Mouse (Mus musculus): ENCODE measurements around the gene Cx3cr1. TPM values are rescaled to one million over a fixed set of nuclear protein-coding genes. Genes with fewer than 3 reads are reported as not detected.

The Cx3cr1 gene
- 9.8 and 11.3 TPM in 2 replicates for polyA plus RNA-seq (2014; fragmentation: Nextera tagmentation; extraction: Ambion mirVana)

DNA sequence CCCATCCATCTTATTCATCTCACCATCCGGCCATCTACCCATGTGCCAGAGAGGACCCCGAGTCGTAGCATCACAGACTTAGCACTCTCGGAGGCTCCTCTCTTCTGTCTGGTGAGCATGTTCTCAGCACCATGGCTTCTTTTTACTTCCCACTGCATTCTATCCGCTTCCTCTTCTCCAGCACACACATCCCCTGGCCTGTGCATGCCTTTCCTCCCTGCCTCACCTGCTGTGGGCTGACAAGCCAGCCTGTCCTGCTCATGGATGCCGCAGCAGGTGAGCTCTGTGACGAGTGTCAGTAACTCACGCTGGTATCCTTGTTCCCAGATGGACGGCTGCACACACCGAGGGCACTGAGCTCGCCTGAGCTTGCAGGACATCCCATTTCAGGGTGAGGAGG is at the start of gene Cx3cr1:
TSS of gene Cx3cr1 (minus strand) at position 101 of the 400 bp plus-strand sequence.
- no peaks in the 10 kb centered on the region for H3K4me1 ChIP-seq (ENCODE audit: control insufficient read depth, insufficient read depth, low read length)
- H3K4me3 ChIP-seq (ENCODE audit: low read depth, low read length): no peak within 1 kb of the TSS
- WGBS: 74% methylated on average over 11 of the region's 11 CpGs
- H3K27me3 ChIP-seq (replicated peaks; ENCODE audit: control insufficient read depth, insufficient read depth, low read length): no peaks in the 10 kb centered on the region
- H3K9ac ChIP-seq (ENCODE audit: low read depth, low read length): 0 out of 2 replicates have a peak within 1 kb of the TSS, but pooled peaks have one; percentile 30
- no peaks in the 10 kb centered on the region for H3K9me3 ChIP-seq (ENCODE audit: control insufficient read depth, low read length)
- DNase-seq (ENCODE audit: low spot score) (no peak), ATAC-seq (ENCODE audit: low read depth) (no peak)
- no peak within 1 kb of the TSS for H3K27ac ChIP-seq (replicated peaks; ENCODE audit: low read depth, low read length)
- no peaks in the 10 kb centered on the region for H3K36me3 ChIP-seq (ENCODE audit: control insufficient read depth, insufficient read depth, low read length)
- H3K4me2 ChIP-seq (ENCODE audit: low read depth, low read length): no peak within 1 kb of the TSS

DNA sequence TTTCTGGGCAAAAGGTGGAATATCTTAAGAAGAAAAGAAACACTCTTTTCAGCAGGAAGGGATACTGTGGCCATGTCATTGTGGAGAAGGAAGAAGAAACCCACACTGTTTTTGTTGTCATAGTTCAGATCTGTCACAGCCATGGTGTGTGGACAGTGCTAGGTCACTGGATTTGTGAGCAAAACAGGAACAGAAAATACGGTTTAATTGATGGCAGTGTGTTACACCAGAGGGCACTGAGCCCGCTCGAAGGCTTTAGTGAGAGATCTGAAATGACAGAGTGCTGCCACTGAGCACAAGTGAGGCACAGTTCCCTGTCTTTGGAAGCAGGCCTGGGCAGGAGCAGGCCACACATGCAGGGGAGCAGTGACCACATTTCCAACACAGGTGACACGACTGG is 48.5 kb upstream of the Cx3cr1 start:
- no peak overlapping the region for H3K9ac ChIP-seq (ENCODE audit: low read depth, low read length)
- H3K9me3 ChIP-seq (ENCODE audit: control insufficient read depth, low read length): no peaks in the 10 kb centered on the region
- no peaks in the 10 kb centered on the region for H3K4me1 ChIP-seq (ENCODE audit: control insufficient read depth, insufficient read depth, low read length)
- DNase-seq (ENCODE audit: low spot score) (no peak), ATAC-seq (ENCODE audit: low read depth) (no peak)
- H3K27ac ChIP-seq (replicated peaks; ENCODE audit: low read depth, low read length): no peak overlapping the region
- H3K36me3 ChIP-seq (ENCODE audit: control insufficient read depth, insufficient read depth, low read length): peaks cover 49% of the 10 kb centered on the region
- no peak overlapping the region for H3K4me2 ChIP-seq (ENCODE audit: low read depth, low read length)
- H3K27me3 ChIP-seq (replicated peaks; ENCODE audit: control insufficient read depth, insufficient read depth, low read length): no peaks in the 10 kb centered on the region
- no peak overlapping the region for H3K4me3 ChIP-seq (ENCODE audit: low read depth, low read length)
- 92% methylated on average over 4 of the region's 4 CpGs for WGBS

DNA sequence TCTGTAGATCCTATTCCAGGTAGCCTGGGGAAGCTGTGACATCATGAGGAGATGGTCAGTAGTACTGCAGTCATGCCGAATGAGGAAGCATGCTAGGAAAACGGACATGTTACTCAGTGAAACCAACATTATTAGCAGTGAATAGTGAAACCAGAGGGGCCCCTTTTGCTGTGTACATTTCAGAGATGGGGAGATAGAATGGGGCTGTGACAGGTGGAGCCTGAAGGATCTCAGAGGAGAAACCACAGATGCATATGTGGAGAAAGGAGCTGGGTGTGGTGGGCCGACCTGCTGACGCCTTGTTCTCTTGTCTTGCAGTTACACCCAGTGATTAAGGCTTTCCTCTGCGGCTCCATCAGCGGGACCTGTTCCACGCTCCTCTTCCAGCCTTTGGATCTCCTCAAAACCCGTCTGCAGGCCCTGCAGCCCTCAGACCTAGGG is 46.5 kb upstream of the Cx3cr1 start:
- 83% methylated on average over 8 of the region's 8 CpGs for WGBS
- H3K4me3 ChIP-seq (ENCODE audit: low read depth, low read length): no peak overlapping the region
- peaks cover 3% of the 10 kb centered on the region for H3K4me1 ChIP-seq (ENCODE audit: control insufficient read depth, insufficient read depth, low read length)
- peaks cover 37% of the 10 kb centered on the region for H3K36me3 ChIP-seq (ENCODE audit: control insufficient read depth, insufficient read depth, low read length)
- DNase-seq (ENCODE audit: low spot score): no peak
- no peaks in the 10 kb centered on the region for H3K27me3 ChIP-seq (replicated peaks; ENCODE audit: control insufficient read depth, insufficient read depth, low read length)
- H3K27ac ChIP-seq (replicated peaks; ENCODE audit: low read depth, low read length): no peak overlapping the region
- H3K9me3 ChIP-seq (ENCODE audit: control insufficient read depth, low read length): no peaks in the 10 kb centered on the region
- H3K9ac ChIP-seq (ENCODE audit: low read depth, low read length): peak overlapping the region; percentile 6; the same call in 1 of the 2 replicates
- no peak for ATAC-seq (ENCODE audit: low read depth)
- no peak overlapping the region for H3K4me2 ChIP-seq (ENCODE audit: low read depth, low read length)

DNA sequence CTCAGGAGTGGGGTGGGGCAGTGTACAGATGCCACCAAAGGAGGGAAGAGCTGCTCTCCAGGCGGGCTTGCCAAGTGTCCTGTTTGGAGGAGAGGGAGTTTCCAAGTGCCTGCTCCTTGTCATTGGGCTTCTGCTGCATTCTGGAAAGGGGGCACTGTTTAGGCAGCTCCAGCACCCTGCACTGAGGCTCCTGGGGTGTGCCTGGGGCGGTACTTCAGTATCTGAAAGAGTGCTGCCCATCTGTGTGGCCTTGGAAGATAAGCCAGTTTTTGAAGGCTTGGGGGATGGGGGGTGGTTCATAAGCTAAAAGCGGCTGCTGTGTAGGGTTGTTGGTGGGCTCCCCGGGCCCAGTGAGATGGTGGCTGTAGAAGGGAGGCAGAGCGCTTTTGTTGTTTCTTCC is 45.9 kb upstream of the Cx3cr1 start:
- DNase-seq (ENCODE audit: low spot score) (no peak), ATAC-seq (ENCODE audit: low read depth) (no peak)
- Histone ChIP-seq H3K4me2 (ENCODE audit: low read depth, low read length) (no peak overlapping the region), H3K27me3 (replicated peaks; ENCODE audit: control insufficient read depth, insufficient read depth, low read length) (no peaks in the 10 kb centered on the region), H3K9me3 (ENCODE audit: control insufficient read depth, low read length) (no peaks in the 10 kb centered on the region), H3K36me3 (ENCODE audit: control insufficient read depth, insufficient read depth, low read length) (peaks cover 31% of the 10 kb centered on the region), H3K4me3 (ENCODE audit: low read depth, low read length) (no peak overlapping the region), H3K27ac (replicated peaks; ENCODE audit: low read depth, low read length) (no peak overlapping the region), H3K9ac (ENCODE audit: low read depth, low read length) (no peak overlapping the region), H3K4me1 (ENCODE audit: control insufficient read depth, insufficient read depth, low read length) (peaks cover 7% of the 10 kb centered on the region)
- 83% methylated on average over 5 of the region's 5 CpGs for WGBS

DNA sequence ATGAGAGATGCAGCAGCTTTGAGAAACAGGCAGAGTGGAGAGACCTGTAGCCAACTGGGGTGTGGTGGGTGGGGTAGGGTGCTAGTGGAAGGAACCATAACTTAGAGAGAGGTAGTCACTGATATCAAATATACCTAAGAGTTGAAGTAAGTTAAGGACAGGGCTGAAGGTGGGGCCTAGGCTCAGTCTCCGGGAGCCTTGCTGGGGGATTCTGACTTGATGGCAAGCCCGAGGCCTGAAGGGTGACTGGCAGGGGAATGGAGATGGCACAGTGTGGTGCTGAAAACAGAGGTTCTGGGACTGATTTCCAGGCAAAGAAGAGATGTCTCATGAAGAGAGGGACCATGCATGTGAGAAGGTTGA is 45.1 kb upstream of the Cx3cr1 start:
- no peak overlapping the region for H3K9ac ChIP-seq (ENCODE audit: low read depth, low read length)
- no peak for ATAC-seq (ENCODE audit: low read depth)
- no peaks in the 10 kb centered on the region for H3K27me3 ChIP-seq (replicated peaks; ENCODE audit: control insufficient read depth, insufficient read depth, low read length)
- H3K27ac ChIP-seq (replicated peaks; ENCODE audit: low read depth, low read length): no peak overlapping the region
- peaks cover 7% of the 10 kb centered on the region for H3K4me1 ChIP-seq (ENCODE audit: control insufficient read depth, insufficient read depth, low read length)
- 92% methylated on average over 2 of the region's 2 CpGs for WGBS
- no peak overlapping the region for H3K4me2 ChIP-seq (ENCODE audit: low read depth, low read length)
- no peaks in the 10 kb centered on the region for H3K9me3 ChIP-seq (ENCODE audit: control insufficient read depth, low read length)
- DNase-seq (ENCODE audit: low spot score): no peak
- H3K36me3 ChIP-seq (ENCODE audit: control insufficient read depth, insufficient read depth, low read length): peaks cover 26% of the 10 kb centered on the region
- H3K4me3 ChIP-seq (ENCODE audit: low read depth, low read length): no peak overlapping the region

DNA sequence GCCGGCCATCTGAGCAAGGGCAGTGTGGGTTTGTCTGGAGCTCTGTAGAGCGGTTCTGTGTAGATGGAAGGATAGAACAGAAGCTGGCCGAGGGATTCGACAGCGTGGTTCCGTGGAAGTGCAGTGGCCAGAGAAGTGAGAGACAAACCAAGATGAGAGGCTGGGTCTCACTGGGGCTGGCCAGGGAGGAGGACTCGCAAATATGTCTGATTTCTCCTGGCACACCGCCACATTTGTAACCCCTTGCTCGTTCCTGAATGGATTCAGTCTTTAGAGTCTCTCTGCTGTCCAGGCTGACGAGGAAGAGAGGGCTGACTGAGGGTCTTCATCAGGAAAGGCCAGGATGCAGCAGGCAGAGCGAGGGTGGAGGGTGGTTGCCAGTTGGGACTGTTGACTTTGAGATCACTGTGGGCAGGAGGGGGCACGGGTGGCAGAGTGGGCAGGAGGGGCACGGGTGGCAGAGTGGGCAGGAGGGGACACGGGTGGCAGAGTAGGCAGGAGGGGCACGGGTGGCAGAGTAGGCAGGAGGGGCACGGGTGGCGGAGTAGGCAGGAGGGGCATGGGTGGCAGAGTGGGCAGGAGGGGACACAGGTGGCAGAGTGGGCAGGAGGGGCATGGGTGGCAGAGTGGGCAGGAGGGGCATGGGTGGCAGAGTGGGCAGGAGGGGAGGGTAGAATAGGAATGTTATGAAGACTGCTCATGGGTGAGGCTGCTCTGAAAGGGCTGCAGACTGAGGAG is 44.5 kb upstream of the Cx3cr1 start:
- H3K27me3 ChIP-seq (replicated peaks; ENCODE audit: control insufficient read depth, insufficient read depth, low read length): no peaks in the 10 kb centered on the region
- no peak overlapping the region for H3K4me3 ChIP-seq (ENCODE audit: low read depth, low read length)
- H3K27ac ChIP-seq (replicated peaks; ENCODE audit: low read depth, low read length): no peak overlapping the region
- H3K9me3 ChIP-seq (ENCODE audit: control insufficient read depth, low read length): no peaks in the 10 kb centered on the region
- H3K9ac ChIP-seq (ENCODE audit: low read depth, low read length): 0 out of 2 replicates have a peak overlapping the region, but pooled peaks have one; percentile 8
- H3K36me3 ChIP-seq (ENCODE audit: control insufficient read depth, insufficient read depth, low read length): peaks cover 21% of the 10 kb centered on the region
- H3K4me1 ChIP-seq (ENCODE audit: control insufficient read depth, insufficient read depth, low read length): peaks cover 7% of the 10 kb centered on the region
- no peak for DNase-seq (ENCODE audit: low spot score)
- no peak overlapping the region for H3K4me2 ChIP-seq (ENCODE audit: low read depth, low read length)
- ATAC-seq (ENCODE audit: low read depth): no peak
- 85% methylated on average over 15 of the region's 17 CpGs for WGBS

DNA sequence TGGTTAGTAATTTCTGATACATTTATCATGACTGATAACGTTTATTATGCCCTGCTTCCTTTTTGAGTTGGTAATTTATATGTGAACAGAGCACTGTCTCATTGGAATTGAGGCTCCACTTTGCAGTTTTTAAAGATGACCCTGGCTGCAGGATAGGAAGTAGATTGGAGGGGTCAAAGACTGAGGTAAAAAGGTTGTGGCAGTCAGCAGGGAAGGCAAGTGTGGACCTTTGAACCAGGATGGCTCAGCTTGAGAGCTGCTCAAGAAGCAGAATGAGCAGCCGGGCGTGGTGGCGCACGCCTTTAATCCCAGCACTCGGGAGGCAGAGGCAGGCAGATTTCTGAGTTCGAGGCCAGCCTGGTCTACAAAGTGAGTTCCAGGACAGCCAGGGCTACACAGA is 43.8 kb upstream of the Cx3cr1 start:
- Histone ChIP-seq H3K27ac (replicated peaks; ENCODE audit: low read depth, low read length) (no peak overlapping the region), H3K9ac (ENCODE audit: low read depth, low read length) (no peak overlapping the region), H3K36me3 (ENCODE audit: control insufficient read depth, insufficient read depth, low read length) (peaks cover 15% of the 10 kb centered on the region), H3K4me2 (ENCODE audit: low read depth, low read length) (no peak overlapping the region), H3K4me1 (ENCODE audit: control insufficient read depth, insufficient read depth, low read length) (peaks cover 7% of the 10 kb centered on the region), H3K27me3 (replicated peaks; ENCODE audit: control insufficient read depth, insufficient read depth, low read length) (no peaks in the 10 kb centered on the region), H3K4me3 (ENCODE audit: low read depth, low read length) (no peak overlapping the region), H3K9me3 (ENCODE audit: control insufficient read depth, low read length) (no peaks in the 10 kb centered on the region)
- DNase-seq (ENCODE audit: low spot score): no peak
- whole genome bisulfite sequencing: 96% methylated on average over 6 of the region's 7 CpGs
- no peak for ATAC-seq (ENCODE audit: low read depth)

DNA sequence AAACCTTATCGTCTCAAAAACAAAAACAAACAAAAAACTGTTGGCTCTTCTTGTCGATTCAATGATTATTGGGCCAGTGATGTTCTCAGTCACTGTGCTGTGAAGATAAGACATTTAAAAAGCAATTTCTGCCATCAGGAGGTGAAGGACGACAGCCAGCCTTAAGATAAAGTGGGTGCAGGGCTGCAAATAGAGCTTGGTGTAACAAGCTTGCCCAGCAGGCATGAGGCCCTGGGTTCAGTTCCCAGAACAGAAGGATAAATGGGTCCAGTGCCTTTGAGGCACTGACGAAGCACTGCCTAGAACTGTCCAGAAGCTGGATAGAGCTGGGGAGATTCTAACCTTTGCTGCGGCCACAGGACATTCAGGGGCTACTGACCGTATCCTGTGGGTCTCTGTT is 42.8 kb upstream of the Cx3cr1 start:
- Histone ChIP-seq H3K9me3 (ENCODE audit: control insufficient read depth, low read length) (no peaks in the 10 kb centered on the region), H3K4me3 (ENCODE audit: low read depth, low read length) (no peak overlapping the region), H3K4me2 (ENCODE audit: low read depth, low read length) (no peak overlapping the region), H3K36me3 (ENCODE audit: control insufficient read depth, insufficient read depth, low read length) (peaks cover 5% of the 10 kb centered on the region), H3K27ac (replicated peaks; ENCODE audit: low read depth, low read length) (no peak overlapping the region), H3K9ac (ENCODE audit: low read depth, low read length) (no peak overlapping the region), H3K4me1 (ENCODE audit: control insufficient read depth, insufficient read depth, low read length) (peaks cover 7% of the 10 kb centered on the region), H3K27me3 (replicated peaks; ENCODE audit: control insufficient read depth, insufficient read depth, low read length) (no peaks in the 10 kb centered on the region)
- WGBS: 95% methylated on average over 6 of the region's 6 CpGs
- DNase-seq (ENCODE audit: low spot score): no peak
- ATAC-seq (ENCODE audit: low read depth): no peak
